Mouse (Mus musculus) midbrain, embryonic 12.5 days (tissue): Measurements from ENCODE around the gene Rasgef1b. TPM values are rescaled to one million over a fixed set of nuclear protein-coding genes. Genes with fewer than 3 reads are reported as not detected.

Source experiments
- ATAC-seq: fragments of 200-750 bp; cut with Nextera tagmentation; 2 replicates; pipeline ENCODE4 v1.8.0; 2017; ENCODE audit warnings: low read depth, moderate TSS enrichment, moderate library complexity; ENCODE audit not compliant: low FRiP score
- H3K27ac ChIP-seq: fragments of 300-500 bp; sonication (generic); replicated peaks from 2 replicates; pipeline ENCODE4 v1.5.1; 2016; ENCODE audit warnings: mild to moderate bottlenecking
- H3K27me3 ChIP-seq: fragments of 300-500 bp; sonication (generic); 2 replicates; pipeline ENCODE4 v1.6.1; 2016; ENCODE audit warnings: mild to moderate bottlenecking
- H3K36me3 ChIP-seq: fragments of 300-500 bp; sonication (generic); 2 replicates; pipeline ENCODE4 v1.6.1; 2016
- H3K4me1 ChIP-seq: fragments of 300-500 bp; sonication (generic); 2 replicates; pipeline ENCODE4 v1.6.1; 2016
- H3K4me2 ChIP-seq: fragments of 300-500 bp; sonication (generic); replicated peaks from 2 replicates; pipeline ENCODE4 v1.6.1; 2016; ENCODE audit warnings: mild to moderate bottlenecking, moderate library complexity
- H3K4me3 ChIP-seq: fragments of 300-500 bp; sonication (generic); 2 replicates; pipeline ENCODE4 v1.5.1; 2016; ENCODE audit warnings: mild to moderate bottlenecking
- H3K9ac ChIP-seq: fragments of 300-500 bp; sonication (generic); replicated peaks from 2 replicates; pipeline ENCODE4 v1.6.1; 2016; ENCODE audit warnings: mild to moderate bottlenecking, moderate library complexity
- H3K9me3 ChIP-seq: fragments of 300-500 bp; sonication (generic); 2 replicates; pipeline ENCODE4 v1.6.1; 2016; ENCODE audit warnings: mild to moderate bottlenecking
- WGBS: fragments of 180-500 bp; shearing (Covaris S2); methylation state at CpG from one replicate; pipeline ENCODE4 v1.1.7; 2016; 5-methylcytosine and 5-hydroxymethylcytosine counted together
- polyA plus RNA-seq: library from polyadenylated mRNA; unstranded; fragments of >200 nt; fragmentation: Nextera tagmentation; extraction: Ambion mirVana; gene quantifications from 2 replicates; pipeline ENCODE4 v1.2.1, GENCODE M21; 2016

Rasgef1b gene
- polyA plus RNA-seq, 1 experiment from 2014 or later: 41.9 TPM

- Histone ChIP-seq H3K9me3 (no peaks in the 10 kb centered on the region), H3K9ac (no peak overlapping the region), H3K27me3 (peaks cover 17% of the 10 kb centered on the region), H3K4me3 (no peak overlapping the region), H3K4me2 (peak overlapping the region; percentile 29), H3K36me3 (no peaks in the 10 kb centered on the region), H3K4me1 (peaks cover 45% of the 10 kb centered on the region), H3K27ac (peak overlapping the region; percentile 57)
- peak; percentile 48; the same call in 1 of the 2 replicates for ATAC-seq
- 28% methylated on average over 6 of the region's 6 CpGs for WGBS
These were observed 481.9 kb downstream of the Rasgef1b start for GRCm38 (mm10) chr5:99246972-99247371.

GRCm38 (mm10) chr5:99241988-99242740 lies 486.7 kb downstream of the Rasgef1b start:
- H3K36me3 ChIP-seq: peaks cover 32% of the 10 kb centered on the region
- no peak overlapping the region for H3K4me3 ChIP-seq
- no peaks in the 10 kb centered on the region for H3K9me3 ChIP-seq
- H3K4me1 ChIP-seq: peaks cover 13% of the 10 kb centered on the region
- H3K9ac ChIP-seq: no peak overlapping the region
- ATAC-seq: no peak
- WGBS: 83% methylated on average over 11 of the region's 11 CpGs
- H3K4me2 ChIP-seq: no peak overlapping the region
- no peak overlapping the region for H3K27ac ChIP-seq
- no peaks in the 10 kb centered on the region for H3K27me3 ChIP-seq

- Histone ChIP-seq H3K27me3 (no peaks in the 10 kb centered on the region), H3K4me2 (no peak overlapping the region), H3K4me3 (no peak overlapping the region), H3K36me3 (peaks cover 43% of the 10 kb centered on the region), H3K9me3 (no peaks in the 10 kb centered on the region), H3K4me1 (no peaks in the 10 kb centered on the region), H3K27ac (no peak overlapping the region), H3K9ac (no peak overlapping the region)
- ATAC-seq: no peak
- 94% methylated on average over 6 of the region's 6 CpGs for WGBS
These were observed 488.4 kb downstream of the Rasgef1b start for GRCm38 (mm10) chr5:99240501-99240900.

- 94% methylated on average over 9 of the region's 9 CpGs for WGBS
- Histone ChIP-seq H3K4me1 (no peaks in the 10 kb centered on the region), H3K9ac (no peak overlapping the region), H3K4me3 (no peak overlapping the region), H3K27ac (no peak overlapping the region), H3K27me3 (no peaks in the 10 kb centered on the region), H3K36me3 (peaks cover 45% of the 10 kb centered on the region), H3K4me2 (no peak overlapping the region), H3K9me3 (no peaks in the 10 kb centered on the region)
- no peak for ATAC-seq
These were observed 489.2 kb downstream of the Rasgef1b start for GRCm38 (mm10) chr5:99239677-99240076.

DNA sequence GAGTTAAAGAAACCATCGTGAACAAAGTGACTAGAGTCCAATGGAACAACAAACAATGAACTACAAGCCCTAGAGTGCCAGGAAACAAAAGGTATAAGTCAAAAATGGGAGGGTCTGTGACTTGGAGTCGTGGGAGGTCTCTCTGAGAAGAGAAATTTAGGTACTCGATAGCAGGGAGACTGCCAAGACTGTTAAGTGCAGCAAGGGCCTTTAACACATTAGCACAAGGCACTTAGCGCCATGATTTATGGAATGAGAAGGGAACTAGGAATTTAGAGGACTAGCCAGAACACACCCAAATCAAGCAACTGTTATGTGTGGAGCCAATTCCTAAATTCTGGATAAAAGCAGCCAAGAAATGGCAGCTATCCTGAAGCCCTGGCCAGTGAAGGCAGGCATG lies 490.7 kb downstream of the Rasgef1b start:
- Histone ChIP-seq H3K27me3 (no peaks in the 10 kb centered on the region), H3K4me3 (no peak overlapping the region), H3K9ac (no peak overlapping the region), H3K27ac (no peak overlapping the region), H3K36me3 (peaks cover 57% of the 10 kb centered on the region), H3K4me2 (no peak overlapping the region), H3K9me3 (no peaks in the 10 kb centered on the region), H3K4me1 (no peaks in the 10 kb centered on the region)
- 86% methylated on average over 4 of the region's 4 CpGs for WGBS
- no peak for ATAC-seq

DNA sequence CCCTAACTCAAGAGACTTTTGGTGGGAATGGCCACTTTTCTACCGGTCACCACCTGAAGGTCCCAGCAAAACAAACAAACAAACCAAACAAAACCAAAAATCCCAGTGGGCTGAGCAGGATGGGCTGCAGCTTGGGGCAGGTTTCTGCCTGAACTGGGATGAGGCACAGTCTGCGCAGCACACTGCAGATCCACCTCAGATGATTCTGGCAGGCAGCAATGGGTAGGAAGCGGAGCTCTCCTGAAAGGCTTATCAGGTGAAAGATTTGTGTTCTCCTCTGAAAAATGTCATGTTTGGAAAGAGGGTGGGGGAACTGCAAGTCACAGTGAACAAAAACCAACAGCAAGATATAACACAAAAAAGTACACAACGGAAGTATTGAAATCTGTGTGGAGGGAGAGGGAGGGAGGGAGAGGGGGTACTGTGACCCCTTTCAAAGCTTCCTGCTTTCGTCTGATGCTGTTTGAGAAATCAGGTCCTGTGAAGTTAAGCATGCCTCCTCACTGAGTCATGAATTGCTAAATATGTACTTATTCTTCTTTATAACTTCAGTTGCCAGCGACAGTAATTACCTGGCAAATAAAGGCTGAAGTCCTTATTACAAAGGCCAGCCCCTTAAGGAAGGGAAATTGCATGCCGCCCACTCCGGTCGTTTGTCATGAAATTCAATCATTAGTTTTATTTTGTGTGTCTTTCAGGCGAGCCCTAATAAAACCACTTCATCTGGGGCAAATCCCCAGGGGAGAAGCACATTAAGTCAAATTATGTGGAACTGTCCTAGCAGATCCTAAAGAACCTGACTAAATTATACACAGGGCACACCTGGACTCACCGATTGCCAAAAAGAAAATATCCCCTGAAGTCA lies 491.7 kb downstream of the Rasgef1b start:
- WGBS: 83% methylated on average over 11 of the region's 11 CpGs
- no peaks in the 10 kb centered on the region for H3K9me3 ChIP-seq
- H3K9ac ChIP-seq: no peak overlapping the region
- no peaks in the 10 kb centered on the region for H3K4me1 ChIP-seq
- no peaks in the 10 kb centered on the region for H3K27me3 ChIP-seq
- H3K36me3 ChIP-seq: peaks cover 68% of the 10 kb centered on the region
- H3K27ac ChIP-seq: no peak overlapping the region
- no peak for ATAC-seq
- H3K4me2 ChIP-seq: no peak overlapping the region
- no peak overlapping the region for H3K4me3 ChIP-seq

DNA sequence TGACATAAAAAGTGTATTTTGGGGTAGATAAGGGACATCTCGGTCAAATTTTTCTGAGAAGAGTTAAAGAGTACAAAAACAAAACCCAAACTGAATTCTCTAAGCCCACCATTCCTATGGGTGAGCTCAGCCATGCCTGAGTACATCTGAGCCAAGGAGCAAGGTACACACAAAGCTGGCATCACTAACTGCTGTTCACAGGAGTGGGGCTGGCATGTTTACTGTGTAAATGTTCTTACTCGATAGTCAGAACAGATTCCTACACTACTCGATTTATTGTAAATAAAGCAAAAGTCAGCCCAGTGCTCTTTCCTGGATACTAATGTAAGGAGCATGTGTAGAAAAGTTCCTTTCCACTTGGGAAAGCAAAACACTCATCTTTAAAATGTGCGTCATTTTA lies 492.4 kb downstream of the Rasgef1b start:
- no peaks in the 10 kb centered on the region for H3K4me1 ChIP-seq
- H3K36me3 ChIP-seq: peaks cover 72% of the 10 kb centered on the region
- H3K9me3 ChIP-seq: no peaks in the 10 kb centered on the region
- H3K27me3 ChIP-seq: no peaks in the 10 kb centered on the region
- 91% methylated on average over 4 of the region's 4 CpGs for WGBS
- H3K27ac ChIP-seq: no peak overlapping the region
- no peak overlapping the region for H3K9ac ChIP-seq
- ATAC-seq: no peak
- no peak overlapping the region for H3K4me3 ChIP-seq
- H3K4me2 ChIP-seq: no peak overlapping the region

DNA sequence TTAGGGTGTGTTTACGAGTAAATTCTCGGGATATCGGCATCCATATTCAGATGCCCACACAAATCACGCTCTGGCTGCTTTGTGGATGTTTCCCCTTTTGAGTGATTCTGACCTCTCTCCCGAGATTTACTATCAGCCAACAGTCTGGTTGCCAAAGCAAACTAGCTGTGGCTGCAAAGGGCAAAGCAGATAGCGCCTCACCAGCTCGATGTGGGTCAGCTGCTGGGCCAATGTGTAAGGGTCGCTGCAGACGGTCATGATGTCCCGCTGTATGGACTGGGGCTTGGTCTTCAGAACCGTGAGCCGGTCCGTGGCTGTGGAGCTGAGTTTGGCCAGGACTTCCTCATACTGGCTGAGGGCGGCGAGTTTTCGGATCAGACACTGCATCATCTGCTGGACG lies 494.6 kb downstream of the Rasgef1b start:
- Histone ChIP-seq H3K27me3 (no peaks in the 10 kb centered on the region), H3K4me1 (no peaks in the 10 kb centered on the region), H3K36me3 (peaks cover 60% of the 10 kb centered on the region), H3K27ac (no peak overlapping the region), H3K9me3 (no peaks in the 10 kb centered on the region), H3K4me3 (no peak overlapping the region), H3K4me2 (no peak overlapping the region), H3K9ac (no peak overlapping the region)
- WGBS: 95% methylated on average over 17 of the region's 17 CpGs
- ATAC-seq: no peak

DNA sequence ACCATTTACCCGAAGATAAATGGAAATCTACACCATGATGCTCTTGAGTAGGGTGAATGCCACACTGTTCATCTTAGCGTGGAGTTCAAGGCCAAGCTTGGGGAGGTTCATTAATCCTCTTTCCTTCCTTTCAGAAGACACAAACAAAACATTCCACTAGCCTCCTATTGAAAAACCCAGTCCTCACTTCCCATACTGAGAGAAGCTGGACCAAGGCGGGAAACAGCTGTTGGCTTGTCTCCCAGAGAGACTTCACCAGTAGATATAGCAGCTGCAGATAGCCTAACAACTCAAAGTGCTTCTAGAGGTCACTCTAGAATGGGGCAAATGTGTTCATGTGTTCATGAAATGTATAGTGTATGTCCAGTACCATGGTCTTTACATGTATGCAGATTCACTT lies 495.7 kb downstream of the Rasgef1b start:
- H3K4me3 ChIP-seq: no peak overlapping the region
- no peak overlapping the region for H3K9ac ChIP-seq
- 66% methylated on average over 3 of the region's 3 CpGs for WGBS
- no peak overlapping the region for H3K4me2 ChIP-seq
- peaks cover 62% of the 10 kb centered on the region for H3K36me3 ChIP-seq
- H3K27me3 ChIP-seq: no peaks in the 10 kb centered on the region
- no peak overlapping the region for H3K27ac ChIP-seq
- no peaks in the 10 kb centered on the region for H3K9me3 ChIP-seq
- ATAC-seq: no peak
- H3K4me1 ChIP-seq: no peaks in the 10 kb centered on the region

- Histone ChIP-seq H3K9me3 (no peaks in the 10 kb centered on the region), H3K27me3 (no peaks in the 10 kb centered on the region), H3K4me3 (no peak overlapping the region), H3K36me3 (peaks cover 66% of the 10 kb centered on the region), H3K4me1 (no peaks in the 10 kb centered on the region), H3K9ac (no peak overlapping the region), H3K4me2 (no peak overlapping the region), H3K27ac (no peak overlapping the region)
- ATAC-seq: no peak
- WGBS: 90% methylated on average over 8 of the region's 8 CpGs
These were observed 496.5 kb downstream of the Rasgef1b start for GRCm38 (mm10) chr5:99232410-99232809.

GRCm38 (mm10) chr5:99230476-99230875 lies 498.4 kb downstream of the Rasgef1b start:
- 93% methylated on average over 7 of the region's 7 CpGs for WGBS
- Histone ChIP-seq H3K27me3 (no peaks in the 10 kb centered on the region), H3K27ac (no peak overlapping the region), H3K9ac (no peak overlapping the region), H3K9me3 (no peaks in the 10 kb centered on the region), H3K4me1 (no peaks in the 10 kb centered on the region), H3K36me3 (peaks cover 71% of the 10 kb centered on the region), H3K4me3 (no peak overlapping the region), H3K4me2 (no peak overlapping the region)
- no peak for ATAC-seq

- H3K4me1 ChIP-seq: peaks cover 6% of the 10 kb centered on the region
- no peaks in the 10 kb centered on the region for H3K9me3 ChIP-seq
- H3K27me3 ChIP-seq: no peaks in the 10 kb centered on the region
- WGBS: 70% methylated on average over 4 of the region's 4 CpGs
- H3K4me3 ChIP-seq: no peak overlapping the region
- H3K4me2 ChIP-seq: no peak overlapping the region
- H3K36me3 ChIP-seq: peaks cover 62% of the 10 kb centered on the region
- H3K9ac ChIP-seq: no peak overlapping the region
- H3K27ac ChIP-seq: no peak overlapping the region
- ATAC-seq: no peak
These were observed 501.5 kb downstream of the Rasgef1b start for GRCm38 (mm10) chr5:99227361-99227760.
